9 mouse cellular contexts compared by ENCODE assay signal in genomic region chr1:134073061-134073564, GRCm38 (mm10). TPM values are rescaled to one million over a fixed set of nuclear protein-coding genes. Genes with fewer than 3 reads are reported as not detected.
DNase-seq lines count a peak whose midpoint lies in the region; ATAC-seq and TF ChIP-seq lines count a peak whose summit lies in the region.
"Had no signal": no experiment of that assay in that cellular context is flagged by ENCODE, and none has a peak within 500 bp of the region (broad histone marks: within the 10 kb centered on the region; RNA-seq: fewer than 3 reads in every experiment).

No protein-coding gene starts in this region.

- H3K36me3 ChIP-seq in hindbrain, embryonic 10.5 days: peaks cover 36% of the 10 kb centered on the region
- H3K36me3 ChIP-seq in hindbrain, embryonic 11.5 days (ENCODE audit: control insufficient read depth, insufficient read depth, low read length): 0 out of 2 replicates have a peak, but pooled peaks cover 5% of the 10 kb centered on the region
- H3K36me3 ChIP-seq in liver, embryonic 13.5 days: peaks cover 39% of the 10 kb centered on the region
- H3K36me3 ChIP-seq in stomach, postnatal 0 days (ENCODE audit: control insufficient read depth, insufficient read depth, low read length): peaks cover 11% of the 10 kb centered on the region

- no peak for TF ChIP-seq CTCF in stomach, postnatal 0 days (IDR thresholded peaks at IDR 0.05; ENCODE audit: low read depth)

- H3K9me3 ChIP-seq in hindbrain, embryonic 10.5 days: no peaks in the 10 kb centered on the region
- no peaks in the 10 kb centered on the region for H3K9me3 ChIP-seq in hindbrain, embryonic 11.5 days (ENCODE audit: control insufficient read depth, low read length)
- no peaks in the 10 kb centered on the region for H3K9me3 ChIP-seq in liver, embryonic 13.5 days (replicated peaks)
- no peaks in the 10 kb centered on the region for H3K9me3 ChIP-seq in stomach, postnatal 0 days (ENCODE audit: control insufficient read depth, low read length)
- H3K9me3 ChIP-seq: embryonic facial prominence, embryonic 13.5 days had no signal

- no peak overlapping the region for H3K4me2 ChIP-seq in hindbrain, embryonic 11.5 days (replicated peaks; ENCODE audit: low read depth, low read length)
- H3K4me2 ChIP-seq in liver, embryonic 13.5 days: peak overlapping the region; percentile 90
- H3K4me2 ChIP-seq in stomach, postnatal 0 days (replicated peaks; ENCODE audit: low read depth): no peak overlapping the region
- H3K4me2 ChIP-seq: embryonic facial prominence, embryonic 13.5 days had no signal

- no peaks in the 10 kb centered on the region for H3K27me3 ChIP-seq in hindbrain, embryonic 10.5 days (ENCODE audit: insufficient read depth, poor library complexity, severe bottlenecking)
- H3K27me3 ChIP-seq in hindbrain, embryonic 11.5 days (ENCODE audit: control insufficient read depth, insufficient read depth, low read length): no peaks in the 10 kb centered on the region
- no peaks in the 10 kb centered on the region for H3K27me3 ChIP-seq in liver, embryonic 13.5 days
- H3K27me3 ChIP-seq in stomach, postnatal 0 days (ENCODE audit: control insufficient read depth, insufficient read depth, low read length): no peaks in the 10 kb centered on the region
- H3K27me3 ChIP-seq: embryonic facial prominence, embryonic 13.5 days had no signal

- no peak for DNase-seq in hindbrain, embryonic 10.5 days (ENCODE audit: low spot score)
- DNase-seq in hindbrain, embryonic 11.5 days (ENCODE audit: low spot score): no peak
- DNase-seq in thymus, postnatal 4 days: peak; percentile 35
- no peak for DNase-seq in thymus, postnatal 0 days (ENCODE audit: low spot score)
- peak; percentile 88 for DNase-seq in liver, embryonic 13.5 days
- peak; percentile 21 for DNase-seq in stomach, postnatal 0 days (ENCODE audit: low spot score)
- no peak for DNase-seq in thymus, adult 18-20 months
- no peak for DNase-seq in layer of hippocampus, postnatal 36 days

- 84% methylated on average over 6 of the region's 6 CpGs for WGBS in hindbrain, embryonic 10.5 days
- 78% methylated on average over 6 of the region's 6 CpGs for WGBS in hindbrain, embryonic 11.5 days
- 16% methylated on average over 6 of the region's 6 CpGs for WGBS in liver, embryonic 13.5 days (ENCODE audit: insufficient replicate concordance)
- 67% methylated on average over 6 of the region's 6 CpGs for WGBS in stomach, postnatal 0 days

- ATAC-seq in hindbrain, embryonic 11.5 days (ENCODE audit: low FRiP score): no peak
- peak; percentile 91 for ATAC-seq in liver, embryonic 13.5 days (ENCODE audit: low read depth)
- no peak for ATAC-seq in stomach, postnatal 0 days (ENCODE audit: low FRiP score, low TSS enrichment)

- H3K4me3 ChIP-seq in hindbrain, embryonic 10.5 days: no peak overlapping the region; the same call in 1 of the 2 replicates
- H3K4me3 ChIP-seq in hindbrain, embryonic 11.5 days (ENCODE audit: low read depth, low read length): no peak overlapping the region
- H3K4me3 ChIP-seq in liver, embryonic 13.5 days (replicated peaks): peak overlapping the region; percentile 87
- no peak overlapping the region for H3K4me3 ChIP-seq in stomach, postnatal 0 days (ENCODE audit: low read depth, low read length)
- H3K4me3 ChIP-seq: embryonic facial prominence, embryonic 13.5 days had no signal

- TF ChIP-seq EP300 in stomach, postnatal 0 days (optimal IDR thresholded peaks at IDR 0.05): no peak

- H3K9ac ChIP-seq in hindbrain, embryonic 11.5 days (ENCODE audit: low read depth, low read length): no peak overlapping the region
- peak overlapping the region; percentile 98 for H3K9ac ChIP-seq in liver, embryonic 13.5 days
- H3K9ac ChIP-seq in stomach, postnatal 0 days (ENCODE audit: low read length): no peak overlapping the region
- H3K9ac ChIP-seq: embryonic facial prominence, embryonic 13.5 days had no signal

- H3K27ac ChIP-seq in hindbrain, embryonic 10.5 days: peak overlapping the region; percentile 87
- H3K27ac ChIP-seq in hindbrain, embryonic 11.5 days (ENCODE audit: low read depth, low read length): no peak overlapping the region
- H3K27ac ChIP-seq in liver, embryonic 13.5 days: peak overlapping the region; percentile 100
- H3K27ac ChIP-seq in stomach, postnatal 0 days (replicated peaks): peak overlapping the region; percentile 97
- H3K27ac ChIP-seq: embryonic facial prominence, embryonic 13.5 days had no signal

- peaks cover 93% of the 10 kb centered on the region for H3K4me1 ChIP-seq in hindbrain, embryonic 10.5 days (replicated peaks)
- H3K4me1 ChIP-seq in hindbrain, embryonic 11.5 days (replicated peaks; ENCODE audit: control insufficient read depth, insufficient read depth, low read length): peaks cover 11% of the 10 kb centered on the region
- peaks cover 91% of the 10 kb centered on the region for H3K4me1 ChIP-seq in liver, embryonic 13.5 days (replicated peaks)
- H3K4me1 ChIP-seq in stomach, postnatal 0 days (replicated peaks; ENCODE audit: control insufficient read depth, insufficient read depth): peaks cover 9% of the 10 kb centered on the region

RNA-seq across cellular contexts. Expression of gene Btg2, which starts 5.8 kb away (rescaled TPM):
- 100.0 and 117 TPM in 2 replicates for polyA plus RNA-seq in hindbrain, embryonic 10.5 days (2016; fragmentation: Nextera tagmentation; extraction: Ambion mirVana)
- polyA plus RNA-seq in hindbrain, embryonic 11.5 days (2014; fragmentation: Nextera tagmentation; extraction: Ambion mirVana): 107 and 108 TPM in 2 replicates
- 315 and 335 TPM in 2 replicates for polyA plus RNA-seq in thymus, postnatal 0 days (2015; fragmentation: Nextera tagmentation; extraction: Ambion mirVana)
- polyA plus RNA-seq in liver, embryonic 13.5 days (2015; fragmentation: Nextera tagmentation; extraction: Ambion mirVana): 79.6 and 89.1 TPM in 2 replicates
- 85.9 and 96.8 TPM in 2 replicates for polyA plus RNA-seq in stomach, postnatal 0 days (2015; fragmentation: Nextera tagmentation; extraction: Ambion mirVana)
- 10 to 100 TPM; 18.7 to 18.9 TPM for total RNA-seq in layer of hippocampus, postnatal 36 days (2021)

RNA-seq across cellular contexts. Expression of gene Fmod, which starts 36.1 kb away (rescaled TPM):
- 3.6 and 9.8 TPM in 2 replicates for polyA plus RNA-seq in hindbrain, embryonic 10.5 days (2016; fragmentation: Nextera tagmentation; extraction: Ambion mirVana)
- 7.0 and 10.1 TPM in 2 replicates for polyA plus RNA-seq in hindbrain, embryonic 11.5 days (2014; fragmentation: Nextera tagmentation; extraction: Ambion mirVana)
- 0.32 and 0.40 TPM in 2 replicates for polyA plus RNA-seq in thymus, postnatal 0 days (2015; fragmentation: Nextera tagmentation; extraction: Ambion mirVana)
- polyA plus RNA-seq in liver, embryonic 13.5 days (2015; fragmentation: Nextera tagmentation; extraction: Ambion mirVana): 2.2 and 2.5 TPM in 2 replicates
- polyA plus RNA-seq in stomach, postnatal 0 days (2015; fragmentation: Nextera tagmentation; extraction: Ambion mirVana): 7.9 and 9.0 TPM in 2 replicates
- total RNA-seq in layer of hippocampus, postnatal 36 days (2021): 1 to 10 TPM; 4.0 to 7.8 TPM

RNA-seq across cellular contexts. Expression of gene Chit1, which starts 37.9 kb away (rescaled TPM):
- polyA plus RNA-seq in hindbrain, embryonic 10.5 days (2016; fragmentation: Nextera tagmentation; extraction: Ambion mirVana): not detected in 2 replicates
- polyA plus RNA-seq in hindbrain, embryonic 11.5 days (2014; fragmentation: Nextera tagmentation; extraction: Ambion mirVana): not detected in 2 replicates
- polyA plus RNA-seq in thymus, postnatal 0 days (2015; fragmentation: Nextera tagmentation; extraction: Ambion mirVana): 0.72 and 1.1 TPM in 2 replicates
- polyA plus RNA-seq in liver, embryonic 13.5 days (2015; fragmentation: Nextera tagmentation; extraction: Ambion mirVana): 0.08 and 0.12 TPM in 2 replicates
- 38.5 and 45.1 TPM in 2 replicates for polyA plus RNA-seq in stomach, postnatal 0 days (2015; fragmentation: Nextera tagmentation; extraction: Ambion mirVana)
- total RNA-seq in layer of hippocampus, postnatal 36 days (2021): not detected
- polyA plus RNA-seq: embryonic facial prominence, embryonic 13.5 days had no signal

Comparison
In these comparisons a context has a peak if more than half of its experiments do, and no peak if none do; other contexts are left out.
1. DNase-seq: peak in thymus, postnatal 4 days (single experiment), liver, embryonic 13.5 days (single experiment) and stomach, postnatal 0 days (single experiment); none in hindbrain, embryonic 10.5 days (single experiment), hindbrain, embryonic 11.5 days (single experiment), thymus, postnatal 0 days (single experiment), thymus, adult 18-20 months (0 of 2) and layer of hippocampus, postnatal 36 days (0 of 2).
2. RNA of gene Chit1, which starts 37.9 kb away (polyA plus RNA-seq): 38.5 to 45.1 TPM in stomach, postnatal 0 days; 0.72 to 1.1 TPM in thymus, postnatal 0 days, 0.08 to 0.12 TPM in liver, embryonic 13.5 days, not detected in hindbrain, embryonic 10.5 days and not detected in hindbrain, embryonic 11.5 days; every median in the first group is over 10 times any median in the second.